Mouse (Mus musculus) liver, embryonic 14.5 days (tissue): Measurements from ENCODE around the gene Slc22a14.
"Not testable (repeated sequence)": the region's sequence is repeated elsewhere in the genome, so short reads cannot be mapped to it uniquely, and the experiment has no call there.

Experiments
- CTCF ChIP-seq: IDR thresholded peaks from 2 replicates; pipeline ENCODE4 v1.5.1; 2016; ENCODE audit warnings: antibody characterized with exemption, low read depth, control low read depth
- EP300 ChIP-seq: IDR thresholded peaks from 2 replicates; pipeline ENCODE4 v1.6.1; 2016; ENCODE audit warnings: antibody characterized with exemption, low read depth

DNA sequence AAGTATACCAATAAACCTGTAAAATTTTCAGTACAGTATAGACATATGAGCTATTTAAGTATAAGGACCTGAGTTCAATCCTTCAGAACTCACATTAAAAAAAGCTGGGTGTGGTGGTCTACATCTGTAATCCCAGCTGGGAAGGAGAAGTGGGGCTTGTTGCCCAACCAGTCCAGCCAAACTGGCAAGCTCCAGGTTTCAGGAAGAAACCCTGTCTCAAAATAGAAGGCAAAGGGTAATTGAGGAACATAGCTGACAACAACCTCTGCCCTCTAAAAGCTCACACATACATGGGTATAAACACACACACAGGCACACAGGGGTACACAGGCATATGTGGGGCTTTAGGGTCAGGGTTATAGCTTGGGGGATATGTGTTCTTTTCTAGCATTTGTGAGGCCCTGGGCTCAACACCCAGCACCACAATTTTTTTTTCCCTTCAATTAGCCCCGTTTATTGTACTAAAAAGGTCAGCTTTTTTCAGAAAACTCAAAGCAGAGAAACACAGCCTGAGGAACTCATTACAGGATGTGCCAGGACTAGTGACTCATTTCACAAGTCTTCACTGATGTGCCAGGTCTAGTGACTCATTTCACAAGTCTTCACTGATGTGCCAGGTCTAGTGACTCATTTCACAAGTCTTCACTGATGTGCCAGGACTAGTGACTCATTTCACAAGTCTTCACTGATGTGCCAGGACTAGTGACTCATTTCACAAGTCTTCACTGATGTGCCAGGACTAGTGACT, 99.8 kb downstream of the Slc22a14 start:
- not testable (repeated sequence) for TF ChIP-seq CTCF, EP300
